Mouse (Mus musculus) heart, postnatal 14 days (tissue): ENCODE results near the gene Fras1. TPM values are rescaled to one million over a fixed set of nuclear protein-coding genes. Genes with fewer than 3 reads are reported as not detected.

Experiments used
- DNase-seq, 2 experiments: peaks; one replicate each; pipeline ENCODE4 v3.0.0; 2021 to 2022
- intact Hi-C: fragments of 180-260 bp; cut with DNase I; formaldehyde crosslinking; loops from one replicate; pipeline ENCODE4 v1.15.1; 2025
- total RNA-seq, 2 experiments: library from RNA; stranded (reverse); gene quantifications; 2 replicates each; pipeline ENCODE4 v1.2.3; 2021

The Fras1 gene
- total RNA-seq, 2 experiments from 2014 or later = 3.5 to 5.4 TPM

GRCm38 (mm10) chr5:96545994-96546393, 172.2 kb downstream of the Fras1 start:
- no peak for DNase-seq
- intact Hi-C loops = no loop called here

- no peak for DNase-seq
- intact Hi-C loops = no loop called here
These were observed 181.4 kb downstream of the Fras1 start for GRCm38 (mm10) chr5:96554940-96555679.

- DNase-seq = peak in 1 of 2 experiments; percentile 8
- intact Hi-C loops = no loop called here
These were observed 184.5 kb downstream of the Fras1 start for GRCm38 (mm10) chr5:96558049-96558804.

GRCm38 (mm10) chr5:96574586-96574985, 200.8 kb downstream of the Fras1 start:
- no peak for DNase-seq
- intact Hi-C loops = no loop called here

- no peak for DNase-seq
- intact Hi-C loops = no loop called here
These were observed 204.9 kb downstream of the Fras1 start for GRCm38 (mm10) chr5:96578705-96579104.

GRCm38 (mm10) chr5:96579938-96580337, 206.2 kb downstream of the Fras1 start:
- DNase-seq = no peak
- intact Hi-C loops = no loop called here

GRCm38 (mm10) chr5:96584730-96585129, 211.0 kb downstream of the Fras1 start:
- intact Hi-C loops = no loop called here
- no peak for DNase-seq

GRCm38 (mm10) chr5:96590621-96591020, 216.9 kb downstream of the Fras1 start:
- no peak for DNase-seq
- intact Hi-C loops = no loop called here

- intact Hi-C loops = no loop called here
- DNase-seq = no peak
These were observed 222.0 kb downstream of the Fras1 start for GRCm38 (mm10) chr5:96595793-96596192.

- intact Hi-C loops = no loop called here
- DNase-seq = no peak
These were observed 230.4 kb downstream of the Fras1 start for GRCm38 (mm10) chr5:96603974-96604769.

- no peak for DNase-seq
- intact Hi-C loops = no loop called here
These were observed 234.3 kb downstream of the Fras1 start for GRCm38 (mm10) chr5:96608036-96608435.

- DNase-seq = no peak
- intact Hi-C loops = no loop called here
These were observed 235.0 kb downstream of the Fras1 start for GRCm38 (mm10) chr5:96608581-96609280.

GRCm38 (mm10) chr5:96612077-96612476, 238.3 kb downstream of the Fras1 start:
- no peak for DNase-seq
- intact Hi-C loops = no loop called here

- DNase-seq = peak; percentile 12 to 17
- intact Hi-C loops = no loop called here
These were observed 243.3 kb downstream of the Fras1 start for GRCm38 (mm10) chr5:96616954-96617646.

GRCm38 (mm10) chr5:96618008-96618407, 244.3 kb downstream of the Fras1 start:
- DNase-seq = no peak
- intact Hi-C loops = no loop called here

- intact Hi-C loops = no loop called here
- no peak for DNase-seq
These were observed 246.5 kb downstream of the Fras1 start for GRCm38 (mm10) chr5:96620209-96620608.

GRCm38 (mm10) chr5:96620618-96621017, 246.9 kb downstream of the Fras1 start:
- no peak for DNase-seq

GRCm38 (mm10) chr5:96622604-96623352, 249.0 kb downstream of the Fras1 start:
- intact Hi-C loops = no loop called here
- DNase-seq = no peak

More at GRCm38 (mm10) chr5:96620618-96621017, 246.9 kb downstream of the Fras1 start:
- intact Hi-C loops = no loop called here

- no peak for DNase-seq
These were observed 256.1 kb downstream of the Fras1 start for GRCm38 (mm10) chr5:96629851-96630250.

More at GRCm38 (mm10) chr5:96629851-96630250, 256.1 kb downstream of the Fras1 start:
- intact Hi-C loops = no loop called here
